Mouse (Mus musculus) thymus, adult 2 months (tissue): ENCODE data around the gene Lipt2.

Experiments
- CTCF ChIP-seq: fragments of 200-500 bp; IDR thresholded peaks from 2 replicates; pipeline ENCODE4 v1.5.1; 2012; ENCODE audit warnings: mild to moderate bottlenecking, control low read depth, low read length, moderate library complexity, borderline replicate concordance; ENCODE audit not compliant: control insufficient read depth, poor library complexity, insufficient read depth; ENCODE audit errors: extremely low read depth
- POLR2A ChIP-seq: fragments of 200-500 bp; IDR thresholded peaks from 2 replicates; pipeline ENCODE4 v1.6.1; 2012; ENCODE audit warnings: mild to moderate bottlenecking, low read length, control low read depth, moderate library complexity; ENCODE audit not compliant: control insufficient read depth, poor library complexity, insufficient read depth; ENCODE audit errors: extremely low read depth

- TF ChIP-seq POLR2A (no peak), CTCF (no peak)
Measured at GRCm38 (mm10) chr7:100125166-100125565, 33.9 kb upstream of the Lipt2 start.
